Mouse (Mus musculus) liver, adult 2 months (tissue): ENCODE data around the gene Gpc2. TPM values are rescaled to one million over a fixed set of nuclear protein-coding genes. Genes with fewer than 3 reads are reported as not detected.

ENCODE experiments used
- DNase-seq: peaks from one replicate; pipeline ENCODE4 v3.0.0-alpha.2; 2011; ENCODE audit warnings: low read depth, low spot score; ENCODE audit errors: extremely low read depth
- H3K27ac ChIP-seq: fragments of 200-500 bp; replicated peaks from 2 replicates; pipeline ENCODE4 v1.5.1; 2012; ENCODE audit warnings: low read depth, mild to moderate bottlenecking, control low read depth, inconsistent platforms, low read length; ENCODE audit not compliant: insufficient read depth
- H3K27me3 ChIP-seq: fragments of 200-500 bp; 2 replicates; pipeline ENCODE4 v1.6.1; 2012; ENCODE audit warnings: mild to moderate bottlenecking, moderate library complexity, low read length, inconsistent platforms; ENCODE audit not compliant: control insufficient read depth, insufficient read depth
- H3K36me3 ChIP-seq: fragments of 200-500 bp; 2 replicates; pipeline ENCODE4 v1.6.1; 2012; ENCODE audit warnings: low read length, inconsistent platforms; ENCODE audit not compliant: control insufficient read depth, insufficient read depth
- H3K4me1 ChIP-seq: fragments of 200-500 bp; 2 replicates; pipeline ENCODE4 v1.6.1; 2011; ENCODE audit warnings: low read length; ENCODE audit not compliant: control insufficient read depth, insufficient read depth
- H3K4me3 ChIP-seq: fragments of 200-500 bp; 2 replicates; pipeline ENCODE4 v1.5.1; 2011; ENCODE audit warnings: low read depth, mild to moderate bottlenecking, control low read depth, low read length, moderate library complexity; ENCODE audit not compliant: insufficient read depth
- H3K79me2 ChIP-seq: fragments of 200-500 bp; 2 replicates; pipeline ENCODE4 v1.6.1; 2012; ENCODE audit warnings: inconsistent platforms, mild to moderate bottlenecking, low read length, moderate library complexity; ENCODE audit not compliant: control insufficient read depth, insufficient read depth
- H3K9ac ChIP-seq: fragments of 200-500 bp; 2 replicates; pipeline ENCODE4 v1.6.1; 2012; ENCODE audit warnings: low read depth, mild to moderate bottlenecking, control low read depth, inconsistent platforms, low read length
- CTCF ChIP-seq: fragments of 200-500 bp; IDR thresholded peaks from 2 replicates; pipeline ENCODE4 v1.5.1; 2011; ENCODE audit warnings: low read depth, low read length, control low read depth
- POLR2A ChIP-seq: fragments of 200-500 bp; IDR thresholded peaks from 2 replicates; pipeline ENCODE4 v1.6.1; 2011; ENCODE audit warnings: low read length, control low read depth; ENCODE audit not compliant: insufficient read depth; ENCODE audit errors: extremely low read depth
- WGBS: fragments of 180-500 bp; shearing (Covaris S2); methylation state at CpG from one replicate; pipeline ENCODE4 v1.1.7; 2018; 5-methylcytosine and 5-hydroxymethylcytosine counted together
- polyA plus RNA-seq: library from polyadenylated mRNA; depleted of rRNA; stranded (reverse); fragments of >200 nt; gene quantifications from 2 replicates; pipeline ENCODE4 v1.2.3, GENCODE M21; 2012
- total RNA-seq: library from RNA; depleted of rRNA; stranded (reverse); fragments of >200 nt; gene quantifications from 2 replicates; pipeline ENCODE4 v1.2.3, GENCODE M21; 2014

The Gpc2 gene
- total and polyA plus RNA-seq, 2 experiments, result 0.09 to 0.18 TPM

DNA sequence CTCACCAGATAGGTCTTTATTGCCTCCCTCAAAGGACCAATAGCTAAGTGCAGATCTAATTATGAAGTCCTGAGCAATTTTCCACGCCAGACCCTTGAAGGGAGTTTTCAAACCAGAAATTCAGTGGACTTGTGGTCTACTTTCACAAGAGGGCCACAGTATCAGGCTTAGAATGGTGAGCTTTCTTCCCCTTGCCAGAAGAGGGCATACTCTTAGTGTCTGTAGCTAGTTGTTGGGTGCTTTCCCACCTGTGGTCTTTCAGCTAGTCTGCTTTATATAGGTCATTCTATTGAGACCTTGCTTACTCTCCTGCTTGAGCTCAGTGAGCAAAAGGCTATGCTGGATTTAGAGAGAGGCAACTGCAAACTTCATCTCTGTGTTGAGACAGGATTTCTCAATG, 3.7 kb upstream of the Gpc2 start:
- Histone ChIP-seq H3K27ac (no peak overlapping the region), H3K79me2 (no peaks in the 10 kb centered on the region), H3K4me3 (no peak overlapping the region), H3K4me1 (no peaks in the 10 kb centered on the region), H3K36me3 (no peaks in the 10 kb centered on the region), H3K27me3 (no peaks in the 10 kb centered on the region), H3K9ac (no peak overlapping the region)
- TF ChIP-seq CTCF (0 out of 2 replicates have a peak, but pooled peaks have one; percentile 7), POLR2A (no peak)
- 85% methylated on average over 1 of the region's 1 CpGs for WGBS
- DNase-seq, result no peak

DNA sequence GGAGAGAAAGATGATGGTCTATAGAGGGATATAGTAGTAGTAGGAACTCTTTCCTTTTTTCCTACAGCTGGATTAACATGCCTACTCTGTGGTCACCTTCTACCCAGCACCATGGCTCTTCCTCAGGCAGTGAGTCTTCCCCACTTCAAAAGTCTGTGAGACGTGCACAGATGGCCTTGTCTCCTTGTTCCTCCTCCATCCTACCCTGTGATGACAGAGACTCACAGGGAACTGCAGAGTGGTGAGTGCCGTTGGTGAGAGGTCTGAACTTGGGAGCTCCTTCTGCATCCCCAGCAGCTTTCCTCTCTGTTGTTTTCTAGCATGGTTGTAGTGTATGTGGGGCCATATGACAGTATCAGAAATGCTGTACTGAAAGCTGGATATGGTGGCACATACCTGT, 2.0 kb upstream of the Gpc2 start:
- Histone ChIP-seq H3K79me2 (no peaks in the 10 kb centered on the region), H3K36me3 (no peaks in the 10 kb centered on the region), H3K4me3 (no peak overlapping the region), H3K4me1 (no peaks in the 10 kb centered on the region), H3K9ac (no peak overlapping the region), H3K27ac (no peak overlapping the region), H3K27me3 (no peaks in the 10 kb centered on the region)
- DNase-seq, result no peak
- whole genome bisulfite sequencing, result 100% methylated on average over 2 of the region's 2 CpGs
- TF ChIP-seq POLR2A (no peak), CTCF (no peak)

DNA sequence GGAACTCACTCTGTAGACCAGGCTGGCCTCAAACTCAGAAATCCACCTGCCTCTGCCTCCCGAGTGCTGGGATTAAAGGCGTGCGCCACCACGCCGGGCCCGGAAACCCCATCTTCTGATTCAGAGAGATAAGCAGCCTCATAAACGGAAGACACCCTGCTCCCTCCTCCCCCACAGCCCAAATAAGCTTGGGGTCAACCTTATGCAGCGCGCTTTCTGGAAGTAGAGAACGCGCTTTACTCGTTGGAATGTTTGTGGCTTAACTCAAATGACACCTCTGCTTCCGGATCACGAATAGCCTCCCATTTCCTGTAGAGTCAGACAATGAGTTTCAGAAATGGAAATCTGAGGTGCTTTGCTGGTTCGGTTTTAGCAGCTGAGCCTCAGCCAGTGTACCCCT, 1.0 kb upstream of the Gpc2 start:
- Histone ChIP-seq H3K36me3 (no peaks in the 10 kb centered on the region), H3K27me3 (no peaks in the 10 kb centered on the region), H3K4me1 (no peaks in the 10 kb centered on the region), H3K79me2 (no peaks in the 10 kb centered on the region), H3K4me3 (no peak overlapping the region), H3K9ac (no peak overlapping the region), H3K27ac (no peak overlapping the region)
- 93% methylated on average over 15 of the region's 15 CpGs for WGBS
- DNase-seq, result no peak
- TF ChIP-seq POLR2A, result no peak
- no peak for TF ChIP-seq CTCF

DNA sequence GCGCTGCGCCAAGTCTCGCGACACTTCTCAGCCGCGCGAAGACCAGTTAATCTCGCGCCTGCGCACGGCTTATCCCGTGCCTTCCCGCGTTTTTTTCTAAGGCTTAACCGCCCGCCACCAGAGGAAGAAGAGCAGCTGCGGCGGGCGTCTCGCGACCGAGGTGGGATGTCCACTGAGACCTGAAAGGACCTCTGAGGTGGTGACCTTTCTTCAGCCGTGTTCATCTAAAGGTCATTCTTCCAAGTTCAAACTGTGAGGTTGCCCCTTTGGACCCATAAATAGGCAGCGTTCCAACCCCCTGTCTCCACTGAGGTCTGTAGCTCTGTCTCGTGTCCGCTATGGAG, 592 bp upstream of the Gpc2 start:
- Histone ChIP-seq H3K27ac (no peak overlapping the region), H3K4me3 (peak overlapping the region; percentile 3; the same call in 1 of the 2 replicates), H3K27me3 (no peaks in the 10 kb centered on the region), H3K36me3 (no peaks in the 10 kb centered on the region), H3K79me2 (no peaks in the 10 kb centered on the region), H3K9ac (no peak overlapping the region), H3K4me1 (no peaks in the 10 kb centered on the region)
- no peak for DNase-seq
- TF ChIP-seq CTCF, result no peak
- TF ChIP-seq POLR2A, result no peak
- 24% methylated on average over 26 of the region's 26 CpGs for WGBS

DNA sequence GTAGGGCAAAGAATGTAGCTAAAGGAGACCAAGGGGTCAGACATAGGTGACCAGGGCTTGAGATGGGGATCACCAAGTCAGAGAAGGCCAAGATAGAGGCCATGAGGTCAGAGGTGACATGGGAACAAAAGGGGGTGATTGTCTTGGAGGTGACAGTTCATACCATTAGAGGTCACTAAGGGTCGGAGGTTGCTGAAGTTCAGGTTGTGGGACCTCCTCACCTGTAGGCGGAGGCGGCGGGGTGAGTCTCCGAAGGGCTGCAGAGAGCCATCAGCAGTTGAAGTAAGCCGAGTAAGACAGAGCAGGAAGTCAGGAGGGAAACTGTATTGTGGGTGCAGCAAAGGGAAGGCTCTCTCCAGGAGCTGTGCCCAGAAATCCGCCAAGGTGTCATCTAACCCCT, 1.8 kb downstream of the Gpc2 start:
- Histone ChIP-seq H3K9ac (no peak overlapping the region), H3K27ac (no peak overlapping the region), H3K4me3 (no peak overlapping the region), H3K4me1 (no peaks in the 10 kb centered on the region), H3K79me2 (no peaks in the 10 kb centered on the region), H3K36me3 (no peaks in the 10 kb centered on the region), H3K27me3 (no peaks in the 10 kb centered on the region)
- TF ChIP-seq CTCF, result no peak
- TF ChIP-seq POLR2A, result no peak
- no peak for DNase-seq
- WGBS, result 97% methylated on average over 7 of the region's 7 CpGs

DNA sequence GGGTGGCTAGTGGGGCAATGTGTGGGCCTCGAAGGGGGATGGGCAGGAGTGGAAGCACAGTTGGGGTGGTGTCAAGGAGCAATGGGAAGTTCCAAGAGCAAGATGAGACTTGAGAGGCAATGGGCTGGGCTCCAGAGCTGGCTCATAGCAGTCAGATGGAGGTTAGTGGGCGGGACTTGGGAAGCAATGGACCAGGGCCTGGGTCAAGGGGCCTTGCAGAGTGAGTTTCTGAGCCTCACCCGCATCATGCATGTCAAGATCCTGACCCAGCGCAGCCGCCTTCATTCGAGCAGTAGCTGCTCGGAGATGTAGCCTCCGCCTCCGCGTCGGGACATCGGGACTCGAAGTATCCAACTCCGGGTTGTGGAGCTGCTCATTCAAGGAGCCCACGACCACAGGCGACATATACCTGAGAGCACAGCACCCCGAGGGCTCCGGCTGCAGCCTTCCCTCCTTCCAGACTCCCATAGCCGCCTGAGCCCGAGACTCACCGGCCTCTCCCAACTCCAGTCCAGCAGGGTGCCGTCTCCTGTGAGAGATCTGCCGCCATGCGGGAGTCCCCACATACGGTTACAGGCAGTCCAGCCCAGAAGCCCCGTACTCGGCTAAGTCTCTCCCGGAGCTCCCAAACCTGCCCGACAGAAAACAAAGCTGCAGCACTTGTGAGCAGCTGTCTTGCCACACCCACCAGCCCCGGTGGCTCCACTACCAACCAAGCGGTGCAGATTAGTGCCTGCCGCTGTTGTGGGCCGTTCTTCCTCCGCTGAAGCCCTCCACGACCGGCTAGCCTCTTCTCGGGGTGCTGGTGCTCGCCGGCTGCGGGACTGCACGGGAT, 4.4 kb downstream of the Gpc2 start:
- no peak overlapping the region for H3K27ac ChIP-seq
- 62% methylated on average over 41 of the region's 41 CpGs for WGBS
- H3K36me3 ChIP-seq, result no peaks in the 10 kb centered on the region
- H3K4me1 ChIP-seq, result no peaks in the 10 kb centered on the region
- no peak for DNase-seq
- no peak overlapping the region for H3K4me3 ChIP-seq
- H3K27me3 ChIP-seq, result peaks cover 5% of the 10 kb centered on the region; the same call in 1 of the 2 replicates
- H3K79me2 ChIP-seq, result no peaks in the 10 kb centered on the region
- H3K9ac ChIP-seq, result no peak overlapping the region
- TF ChIP-seq CTCF, result no peak
- TF ChIP-seq POLR2A, result no peak
